32 mouse cellular contexts compared by ENCODE assay signal in genomic region chr3:107877747-107878736, GRCm38 (mm10). TPM values are rescaled to one million over a fixed set of nuclear protein-coding genes. Genes with fewer than 3 reads are reported as not detected.
DNase-seq lines count a peak whose midpoint lies in the region; ATAC-seq and TF ChIP-seq lines count a peak whose summit lies in the region.
"Had no signal": no experiment of that assay in that cellular context is flagged by ENCODE, and none has a peak within 500 bp of the region (broad histone marks: within the 10 kb centered on the region; RNA-seq: fewer than 3 reads in every experiment).

No protein-coding gene starts in this region.

- peak overlapping the region; percentile 51 for H3K4me2 ChIP-seq in intestine, embryonic 15.5 days (replicated peaks)
- peak overlapping the region; percentile 16; the same call in 1 of the 2 replicates for H3K4me2 ChIP-seq in stomach, embryonic 15.5 days
- no peak overlapping the region for H3K4me2 ChIP-seq in hindbrain, embryonic 14.5 days (replicated peaks)
- H3K4me2 ChIP-seq: heart, embryonic 15.5 days; hindbrain, embryonic 12.5 days; limb, embryonic 12.5 days; liver, embryonic 11.5 days; midbrain, embryonic 13.5 days had no signal

- TF ChIP-seq EP300 in heart, adult 2 months (IDR thresholded peaks at IDR 0.05; ENCODE audit: insufficient read depth, low read depth, low read length): no peak

- intact Hi-C loops in heart, adult 2 months (cut with DNase I): no loop called here
- intact Hi-C loops in heart, postnatal 25 days (cut with DNase I): no loop called here

- peak in 1 of 2 experiments; percentile 38 for DNase-seq in heart, adult 2 months
- DNase-seq in heart, postnatal 25 days (ENCODE audit: low spot score): no peak
- peak; percentile 45 for DNase-seq in brain, adult 2 months (ENCODE audit: low read depth, low spot score)
- DNase-seq in hindbrain, embryonic 14.5 days (ENCODE audit: low spot score): no peak
- DNase-seq in thymus, postnatal 0 days (ENCODE audit: low spot score): no peak
- no peak for DNase-seq in lung, postnatal 10 days
- DNase-seq: adrenal gland, adult 2 months; B cell, adult 2 months; cerebellum, adult 2 months; cerebellum, postnatal 25 days; gastrocnemius, postnatal 25 days; kidney, postnatal 25 days; lung, adult 18-20 months; lung, postnatal 14 days; spleen, adult 18-20 months; thymus, adult 18-20 months; thymus, postnatal 4 days had no signal

- no peaks in the 10 kb centered on the region for H3K9me3 ChIP-seq in intestine, embryonic 15.5 days
- H3K9me3 ChIP-seq in stomach, embryonic 15.5 days: no peaks in the 10 kb centered on the region
- H3K9me3 ChIP-seq in hindbrain, embryonic 14.5 days (ENCODE audit: control insufficient read depth, low read length): no peaks in the 10 kb centered on the region
- H3K9me3 ChIP-seq: G1E; heart, embryonic 15.5 days; hindbrain, embryonic 12.5 days; limb, embryonic 12.5 days; megakaryocyte, embryonic 14.5 days; midbrain, embryonic 13.5 days had no signal

- peaks cover 4% of the 10 kb centered on the region for H3K4me1 ChIP-seq in heart, adult 2 months (ENCODE audit: control insufficient read depth, insufficient read depth, low read length)
- peaks cover 19% of the 10 kb centered on the region for H3K4me1 ChIP-seq in intestine, embryonic 15.5 days (replicated peaks)
- peaks cover 11% of the 10 kb centered on the region; the same call in 1 of the 2 replicates for H3K4me1 ChIP-seq in stomach, embryonic 15.5 days
- no peaks in the 10 kb centered on the region for H3K4me1 ChIP-seq in hindbrain, embryonic 14.5 days (replicated peaks; ENCODE audit: control insufficient read depth, insufficient read depth, low read length)
- H3K4me1 ChIP-seq: hindbrain, embryonic 12.5 days; midbrain, embryonic 13.5 days had no signal

- H3K4me3 ChIP-seq in heart, adult 2 months: no peak overlapping the region
- peak overlapping the region; percentile 38 for H3K4me3 ChIP-seq in intestine, embryonic 15.5 days (replicated peaks)
- H3K4me3 ChIP-seq in stomach, embryonic 15.5 days (replicated peaks): peak overlapping the region; percentile 14; the same call in 1 of the 2 replicates
- no peak overlapping the region for H3K4me3 ChIP-seq in hindbrain, embryonic 14.5 days (replicated peaks; ENCODE audit: low read length)
- H3K4me3 ChIP-seq: heart, embryonic 15.5 days; hindbrain, embryonic 12.5 days; limb, embryonic 12.5 days; megakaryocyte, embryonic 14.5 days; midbrain, embryonic 13.5 days had no signal

- H3K79me2 ChIP-seq in heart, adult 2 months (replicated peaks; ENCODE audit: control insufficient read depth, insufficient read depth, low read length): no peaks in the 10 kb centered on the region

- TF ChIP-seq POLR2A in heart, adult 2 months (IDR thresholded peaks at IDR 0.05; ENCODE audit: insufficient read depth, low read depth, low read length): no peak

- no peaks in the 10 kb centered on the region for H3K36me3 ChIP-seq in heart, adult 2 months (ENCODE audit: control insufficient read depth, insufficient read depth, low read length)
- no peaks in the 10 kb centered on the region for H3K36me3 ChIP-seq in intestine, embryonic 15.5 days
- H3K36me3 ChIP-seq in stomach, embryonic 15.5 days: no peaks in the 10 kb centered on the region
- H3K36me3 ChIP-seq in hindbrain, embryonic 14.5 days (replicated peaks; ENCODE audit: control insufficient read depth, insufficient read depth): no peaks in the 10 kb centered on the region
- H3K36me3 ChIP-seq: G1E; heart, embryonic 15.5 days; hindbrain, embryonic 12.5 days; limb, embryonic 12.5 days; midbrain, embryonic 13.5 days had no signal

- H3K27ac ChIP-seq in heart, adult 2 months: peak overlapping the region; percentile 43
- H3K27ac ChIP-seq in intestine, embryonic 15.5 days: peak overlapping the region; percentile 89
- peak overlapping the region; percentile 60; the same call in 1 of the 2 replicates for H3K27ac ChIP-seq in stomach, embryonic 15.5 days
- H3K27ac ChIP-seq in hindbrain, embryonic 14.5 days: no peak overlapping the region
- H3K27ac ChIP-seq: heart, embryonic 15.5 days; hindbrain, embryonic 12.5 days; limb, embryonic 12.5 days; midbrain, embryonic 13.5 days had no signal

- ATAC-seq in intestine, embryonic 15.5 days: no peak
- no peak for ATAC-seq in stomach, embryonic 15.5 days (ENCODE audit: insufficient read depth, low FRiP score, low read depth)
- ATAC-seq in hindbrain, embryonic 14.5 days (ENCODE audit: low FRiP score): no peak
- ATAC-seq: forebrain, embryonic 14.5 days; midbrain, embryonic 13.5 days had no signal

- no peaks in the 10 kb centered on the region for H3K27me3 ChIP-seq in heart, adult 2 months (ENCODE audit: control insufficient read depth, insufficient read depth, low read length)
- no peaks in the 10 kb centered on the region for H3K27me3 ChIP-seq in intestine, embryonic 15.5 days (replicated peaks)
- no peaks in the 10 kb centered on the region for H3K27me3 ChIP-seq in stomach, embryonic 15.5 days (replicated peaks)
- no peaks in the 10 kb centered on the region for H3K27me3 ChIP-seq in hindbrain, embryonic 14.5 days (ENCODE audit: control insufficient read depth, insufficient read depth, low read length)
- H3K27me3 ChIP-seq: heart, embryonic 15.5 days; hindbrain, embryonic 12.5 days; limb, embryonic 12.5 days; midbrain, embryonic 13.5 days had no signal

- TF ChIP-seq CTCF in heart, adult 2 months (IDR thresholded peaks at IDR 0.05): no peak

- 55% methylated on average over 12 of the region's 12 CpGs for WGBS in heart, adult 2 months
- 68% methylated on average over 12 of the region's 12 CpGs for WGBS in intestine, embryonic 15.5 days
- 70% methylated on average over 12 of the region's 12 CpGs for WGBS in stomach, embryonic 15.5 days
- 88% methylated on average over 12 of the region's 12 CpGs for WGBS in hindbrain, embryonic 14.5 days

- H3K9ac ChIP-seq in heart, adult 2 months (ENCODE audit: low read depth, low read length): no peak overlapping the region
- peak overlapping the region; percentile 39 for H3K9ac ChIP-seq in intestine, embryonic 15.5 days
- no peak overlapping the region for H3K9ac ChIP-seq in stomach, embryonic 15.5 days
- H3K9ac ChIP-seq in hindbrain, embryonic 14.5 days: no peak overlapping the region
- H3K9ac ChIP-seq: heart, embryonic 15.5 days; hindbrain, embryonic 12.5 days; limb, embryonic 12.5 days; midbrain, embryonic 13.5 days had no signal

RNA-seq across cellular contexts. Expression of gene Eps8l3, which starts 1.0 kb away (rescaled TPM):
- not detected for total RNA-seq in heart, adult 2 months (2021)
- polyA plus RNA-seq in heart, adult 2 months (2012; rRNA removed): not detected in 2 replicates
- total RNA-seq in heart, postnatal 25 days (2021): not detected
- 164 and 180 TPM in 2 replicates for polyA plus RNA-seq in intestine, embryonic 15.5 days (2015; fragmentation: Nextera tagmentation; extraction: Ambion mirVana)
- polyA plus RNA-seq in stomach, embryonic 15.5 days (2015; fragmentation: Nextera tagmentation; extraction: Ambion mirVana): 34.9 and 49.0 TPM in 2 replicates
- not detected in 2 replicates for polyA plus RNA-seq in hindbrain, embryonic 14.5 days (2014; fragmentation: Nextera tagmentation; extraction: Ambion mirVana)
- 0.12 and 0.13 TPM in 2 replicates for polyA plus RNA-seq in thymus, postnatal 0 days (2015; fragmentation: Nextera tagmentation; extraction: Ambion mirVana)
- total RNA-seq: adrenal gland, adult 2 months; CH12.LX; G1E; gastrocnemius, postnatal 25 days; layer of hippocampus, adult 8-10 months; left cerebral cortex, postnatal 14 days had no signal
- polyA plus RNA-seq: adrenal gland, adult 2 months; embryonic facial prominence, embryonic 14.5 days; forebrain, embryonic 14.5 days; G1E; heart, embryonic 15.5 days; hindbrain, embryonic 12.5 days; kidney, embryonic 14.5 days; limb, embryonic 12.5 days; liver, embryonic 11.5 days; midbrain, embryonic 13.5 days had no signal

RNA-seq across cellular contexts. Expression of gene Gstm5, which starts 17.6 kb away (rescaled TPM):
- total RNA-seq in heart, adult 2 months (2021): 10 to 100 TPM; 45.7 to 53.4 TPM
- 59.5 and 104 TPM in 2 replicates for polyA plus RNA-seq in heart, adult 2 months (2012; rRNA removed)
- total RNA-seq in heart, postnatal 25 days (2021): 10 to 100 TPM; 50.1 to 51.4 TPM
- polyA plus RNA-seq in intestine, embryonic 15.5 days (2015; fragmentation: Nextera tagmentation; extraction: Ambion mirVana): 173 and 186 TPM in 2 replicates
- polyA plus RNA-seq in stomach, embryonic 15.5 days (2015; fragmentation: Nextera tagmentation; extraction: Ambion mirVana): 149 and 159 TPM in 2 replicates
- 255 and 259 TPM in 2 replicates for polyA plus RNA-seq in hindbrain, embryonic 14.5 days (2014; fragmentation: Nextera tagmentation; extraction: Ambion mirVana)
- 14.4 and 14.9 TPM in 2 replicates for polyA plus RNA-seq in thymus, postnatal 0 days (2015; fragmentation: Nextera tagmentation; extraction: Ambion mirVana)
- total RNA-seq: G1E had no signal
- polyA plus RNA-seq: G1E had no signal

RNA-seq across cellular contexts. Expression of gene Gstm7, which starts 53.6 kb away (rescaled TPM):
- 10 to 100 TPM; 80.5 to 95.0 TPM for total RNA-seq in heart, adult 2 months (2021)
- polyA plus RNA-seq in heart, adult 2 months (2012; rRNA removed): 70.4 and 119 TPM in 2 replicates
- 10 to 100 TPM; 77.7 to 79.7 TPM for total RNA-seq in heart, postnatal 25 days (2021)
- 26.1 and 32.5 TPM in 2 replicates for polyA plus RNA-seq in intestine, embryonic 15.5 days (2015; fragmentation: Nextera tagmentation; extraction: Ambion mirVana)
- polyA plus RNA-seq in stomach, embryonic 15.5 days (2015; fragmentation: Nextera tagmentation; extraction: Ambion mirVana): 27.1 and 34.6 TPM in 2 replicates
- polyA plus RNA-seq in hindbrain, embryonic 14.5 days (2014; fragmentation: Nextera tagmentation; extraction: Ambion mirVana): 45.8 and 54.6 TPM in 2 replicates
- polyA plus RNA-seq in thymus, postnatal 0 days (2015; fragmentation: Nextera tagmentation; extraction: Ambion mirVana): 1.5 and 2.1 TPM in 2 replicates
- total RNA-seq: CH12.LX, G1E had no signal
- polyA plus RNA-seq: G1E had no signal

Comparison
In these comparisons a context has a peak if more than half of its experiments do, and no peak if none do; other contexts are left out.
1. H3K4me3 ChIP-seq: peak in intestine, embryonic 15.5 days (single experiment) and stomach, embryonic 15.5 days (single experiment); none in heart, adult 2 months (single experiment) and hindbrain, embryonic 14.5 days (single experiment).
2. RNA of gene Eps8l3, which starts 1.0 kb away (polyA plus RNA-seq): 164 to 180 TPM in intestine, embryonic 15.5 days and 34.9 to 49.0 TPM in stomach, embryonic 15.5 days; 0.12 to 0.13 TPM in thymus, postnatal 0 days, not detected in heart, adult 2 months and not detected in hindbrain, embryonic 14.5 days; every median in the first group is over 10 times any median in the second.